Mouse (Mus musculus) skeletal muscle tissue, adult 2 months (tissue): ENCODE results near the gene Uts2.
A peak's percentile ranks its signal among the peaks of the same experiment; 100 is the strongest.

ENCODE experiments used
- DNase-seq: peaks from one replicate; pipeline ENCODE4 v3.0.0-alpha.2; 2012; ENCODE audit warnings: low read depth, low spot score

Gene Uts2

GRCm38 (mm10) chr4:150996797-150997196, at the start of gene Uts2:
Uts2 (plus strand) TSS chr4:150997097.
- DNase-seq, result no peak

- no peak for DNase-seq
Measured at GRCm38 (mm10) chr4:150950972-150951371, 45.9 kb upstream of the Uts2 start.

- DNase-seq, result no peak
Measured at GRCm38 (mm10) chr4:150956369-150957105, 40.4 kb upstream of the Uts2 start.

- DNase-seq, result no peak
Measured at GRCm38 (mm10) chr4:150957106-150957458, 39.8 kb upstream of the Uts2 start.

GRCm38 (mm10) chr4:150958536-150958935, 38.4 kb upstream of the Uts2 start:
- DNase-seq, result no peak

GRCm38 (mm10) chr4:150962231-150962630, 34.7 kb upstream of the Uts2 start:
- DNase-seq, result no peak

GRCm38 (mm10) chr4:150963711-150964110, 33.2 kb upstream of the Uts2 start:
- no peak for DNase-seq

- peak; percentile 65 for DNase-seq
Measured at GRCm38 (mm10) chr4:150964635-150965554, 32.0 kb upstream of the Uts2 start.

- no peak for DNase-seq
Measured at GRCm38 (mm10) chr4:150965555-150965951, 31.3 kb upstream of the Uts2 start.

- peak; percentile 19 for DNase-seq
Measured at GRCm38 (mm10) chr4:150966556-150966955, 30.3 kb upstream of the Uts2 start.

GRCm38 (mm10) chr4:150968956-150969355, 27.9 kb upstream of the Uts2 start:
- DNase-seq, result no peak

- DNase-seq, result no peak
Measured at GRCm38 (mm10) chr4:150973264-150973663, 23.6 kb upstream of the Uts2 start.

- DNase-seq, result no peak
Measured at GRCm38 (mm10) chr4:150975145-150975544, 21.8 kb upstream of the Uts2 start.

GRCm38 (mm10) chr4:150978156-150978910, 18.6 kb upstream of the Uts2 start:
- DNase-seq, result no peak

- no peak for DNase-seq
Measured at GRCm38 (mm10) chr4:150979455-150979854, 17.4 kb upstream of the Uts2 start.

- DNase-seq, result no peak
Measured at GRCm38 (mm10) chr4:150980153-150980552, 16.7 kb upstream of the Uts2 start.

GRCm38 (mm10) chr4:150990148-150990547, 6.7 kb upstream of the Uts2 start:
- DNase-seq, result no peak

GRCm38 (mm10) chr4:150998626-150999025, 1.7 kb downstream of the Uts2 start:
- DNase-seq, result no peak

GRCm38 (mm10) chr4:151001397-151001796, 4.5 kb downstream of the Uts2 start:
- no peak for DNase-seq

GRCm38 (mm10) chr4:151005656-151006318, 8.9 kb downstream of the Uts2 start:
- no peak for DNase-seq

GRCm38 (mm10) chr4:151006945-151007344, 10.0 kb downstream of the Uts2 start:
- DNase-seq, result no peak
